Mouse (Mus musculus): ENCODE measurements around the gene Igsf8. TPM values are rescaled to one million over a fixed set of nuclear protein-coding genes. Genes with fewer than 3 reads are reported as not detected.

The Igsf8 gene
- total RNA-seq, 2 experiments from 2014 or later: 256 to 272 TPM

DNA sequence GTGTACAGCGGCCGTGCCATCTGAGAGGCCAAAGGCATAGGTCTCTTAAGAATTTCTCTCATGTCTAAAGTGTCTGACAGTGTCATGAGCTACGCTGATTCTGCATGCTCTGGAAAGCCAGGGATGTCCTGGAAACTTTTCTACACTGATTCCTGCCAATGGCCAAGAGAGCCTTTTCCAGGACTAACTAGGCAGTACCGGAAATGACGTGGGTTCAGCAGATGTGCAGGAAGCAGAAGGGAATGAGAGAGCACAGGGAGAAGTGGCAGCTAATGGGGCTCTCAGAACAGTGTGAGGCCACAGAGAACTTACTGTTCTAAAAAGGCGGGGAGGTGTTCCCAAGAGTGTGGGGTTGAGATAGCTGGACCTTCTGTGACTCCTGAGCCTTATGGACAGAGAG is 11.9 kb downstream of the Igsf8 start:
- no peak for DNase-seq

DNA sequence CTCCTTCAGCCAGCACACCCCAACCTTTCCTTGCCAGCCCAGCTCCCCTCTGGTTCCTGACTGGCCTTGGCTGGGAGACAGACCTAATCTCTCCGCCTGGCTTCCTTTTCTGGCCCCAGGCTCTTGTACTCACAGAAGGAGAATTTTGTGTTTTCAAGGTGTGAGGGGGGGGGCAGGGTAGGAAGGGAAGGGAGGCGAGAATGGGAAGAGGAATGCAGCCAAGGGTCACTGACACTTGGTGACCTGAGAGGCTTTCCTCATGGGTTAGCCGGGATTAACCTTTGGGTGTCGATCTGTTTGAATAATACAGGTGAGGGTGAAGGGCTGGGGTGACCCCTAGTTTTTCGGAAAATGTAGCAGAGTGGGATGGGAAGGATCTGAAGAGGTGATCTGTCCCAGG is 12.7 kb downstream of the Igsf8 start:
- DNase-seq: no peak

GRCm38 (mm10) chr1:172274547-172274946 is 13.1 kb downstream of the Igsf8 start:
- no peak for DNase-seq

GRCm38 (mm10) chr1:172277172-172277571 is 15.7 kb downstream of the Igsf8 start:
- no peak for DNase-seq

DNA sequence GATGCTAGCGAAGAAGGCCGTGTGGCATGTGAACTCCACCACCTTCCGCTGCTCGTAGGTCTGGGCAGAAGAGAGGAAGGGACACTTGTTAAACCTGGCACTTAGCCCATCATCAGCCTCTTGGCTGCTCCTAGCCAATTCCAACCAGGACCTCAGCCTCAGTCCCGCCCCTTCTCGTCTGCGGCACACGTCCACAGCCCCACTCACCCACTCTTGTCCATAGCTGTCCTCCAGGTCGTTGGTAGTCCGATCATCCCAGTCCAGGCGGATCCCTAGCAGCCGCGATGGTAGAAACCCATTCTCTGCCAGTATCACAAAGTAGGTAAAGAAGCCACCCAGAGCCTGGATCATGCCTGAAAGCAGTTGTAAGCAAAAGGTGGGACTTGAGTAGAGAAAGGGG is 16.9 kb downstream of the Igsf8 start:
- DNase-seq: no peak

DNA sequence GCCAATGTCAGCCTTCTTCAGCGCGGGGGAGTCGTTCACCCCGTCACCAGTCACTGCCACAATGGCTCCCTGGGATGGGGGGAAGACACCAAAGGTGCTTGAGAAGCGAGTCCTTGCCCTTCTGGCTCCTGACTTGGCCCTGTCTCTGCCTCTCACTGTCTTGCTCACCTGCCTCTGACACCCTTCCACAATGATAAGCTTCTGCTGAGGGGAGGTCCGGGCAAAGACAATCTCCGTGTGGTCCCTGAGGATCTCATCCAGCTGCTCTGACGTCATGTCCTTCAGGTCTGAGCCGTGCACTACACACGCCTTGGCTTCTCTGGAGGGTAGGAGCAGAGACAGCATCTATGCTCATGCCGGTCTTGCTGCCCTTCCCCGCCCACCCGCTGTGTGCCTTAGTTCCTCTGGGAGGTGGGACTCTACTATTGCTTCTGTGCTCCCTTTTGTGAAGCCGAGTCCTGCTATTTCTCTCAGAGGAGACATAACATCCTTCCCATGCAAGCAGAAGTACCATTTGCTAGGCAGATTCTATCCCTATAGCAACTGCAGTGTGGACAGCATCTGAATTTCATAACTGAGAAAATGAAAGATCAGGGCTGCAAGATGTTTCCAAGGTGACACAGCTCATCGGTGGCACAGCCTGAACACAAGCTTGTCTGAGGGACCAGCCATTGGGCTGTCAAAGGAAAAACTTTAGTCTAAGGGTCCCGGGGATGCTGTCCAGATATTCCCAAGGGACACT is 18.5 kb downstream of the Igsf8 start:
- DNase-seq: no peak

DNA sequence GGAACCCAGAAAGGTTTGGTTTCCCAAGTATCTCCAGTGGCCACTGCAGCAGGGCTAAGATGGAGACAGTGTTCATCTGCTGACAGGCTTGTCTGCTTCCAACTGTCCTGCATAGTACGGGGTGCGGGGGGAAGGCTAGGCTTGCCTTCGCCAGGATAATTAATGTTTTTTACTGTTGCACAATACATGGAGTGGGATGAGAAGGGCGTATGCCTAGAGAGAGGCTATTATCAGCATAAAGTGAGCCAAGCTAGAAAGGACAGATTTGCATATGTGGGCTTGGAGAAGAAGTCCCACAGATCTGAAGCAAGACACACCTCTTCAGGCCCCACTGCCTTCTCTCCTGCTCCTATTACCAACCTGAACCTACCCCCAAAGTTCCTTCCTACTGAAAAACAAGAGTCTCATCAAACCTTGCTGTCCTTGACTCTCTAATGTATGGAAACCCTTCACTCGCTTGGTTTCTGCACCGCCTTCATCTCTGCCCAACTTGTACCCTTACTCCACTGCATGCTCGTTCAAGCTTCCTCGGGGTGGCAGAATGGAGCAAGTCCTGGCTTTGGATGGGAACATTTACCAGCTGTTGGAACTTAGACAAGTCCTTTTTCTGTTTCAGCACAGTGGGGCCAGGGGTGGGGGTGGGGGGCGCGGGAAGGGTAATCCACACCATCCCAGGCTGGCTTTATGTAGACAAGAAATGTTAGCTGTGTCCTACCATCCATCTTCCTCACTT is 20.2 kb downstream of the Igsf8 start:
- DNase-seq: no peak

GRCm38 (mm10) chr1:172283073-172283472 is 21.6 kb downstream of the Igsf8 start:
- no peak for DNase-seq

- no peak for DNase-seq
These were observed 22.8 kb downstream of the Igsf8 start for GRCm38 (mm10) chr1:172284221-172284620.

DNA sequence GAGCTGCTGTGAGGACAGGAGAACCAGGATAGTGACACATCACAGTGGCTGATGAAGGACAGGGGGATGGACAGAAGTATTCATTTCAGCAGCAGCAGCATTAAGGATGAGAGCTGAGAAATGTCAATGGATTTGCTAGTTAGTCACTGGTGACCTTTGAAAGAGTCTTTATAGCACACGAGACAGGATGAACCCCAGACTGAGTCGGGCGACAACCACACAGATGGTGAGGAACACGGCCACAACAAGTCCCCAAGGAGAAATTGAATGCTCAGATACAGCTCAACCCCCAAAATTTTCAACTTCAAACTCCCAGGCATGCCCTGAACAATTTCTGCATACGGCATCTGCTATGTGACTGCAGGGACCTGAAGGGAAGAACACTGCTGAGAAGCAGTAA is 25.3 kb downstream of the Igsf8 start:
- DNase-seq: no peak

- no peak for DNase-seq
These were observed 27.6 kb downstream of the Igsf8 start for GRCm38 (mm10) chr1:172288900-172289616.

GRCm38 (mm10) chr1:172289617-172289946 is 28.1 kb downstream of the Igsf8 start:
- DNase-seq: no peak

DNA sequence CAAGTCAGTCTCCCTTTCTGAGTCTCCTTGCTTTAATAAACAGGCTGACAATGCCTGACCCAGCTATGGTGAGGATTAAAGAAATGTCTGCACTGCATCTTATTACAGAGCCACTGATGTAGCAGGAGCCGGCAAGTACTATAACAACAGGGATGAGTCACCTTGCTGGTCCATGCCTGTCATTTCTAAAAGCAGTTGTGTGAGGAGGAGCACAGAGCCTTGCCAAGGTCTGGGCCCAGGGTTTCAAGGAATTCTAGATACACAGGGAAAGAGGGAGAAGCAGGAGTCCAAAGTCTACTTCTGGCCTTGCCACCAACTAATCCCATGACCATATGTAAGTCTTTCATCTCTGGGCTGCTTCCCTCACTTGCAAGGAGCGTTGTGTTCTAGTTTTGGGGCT is 31.4 kb downstream of the Igsf8 start:
- no peak for DNase-seq

DNA sequence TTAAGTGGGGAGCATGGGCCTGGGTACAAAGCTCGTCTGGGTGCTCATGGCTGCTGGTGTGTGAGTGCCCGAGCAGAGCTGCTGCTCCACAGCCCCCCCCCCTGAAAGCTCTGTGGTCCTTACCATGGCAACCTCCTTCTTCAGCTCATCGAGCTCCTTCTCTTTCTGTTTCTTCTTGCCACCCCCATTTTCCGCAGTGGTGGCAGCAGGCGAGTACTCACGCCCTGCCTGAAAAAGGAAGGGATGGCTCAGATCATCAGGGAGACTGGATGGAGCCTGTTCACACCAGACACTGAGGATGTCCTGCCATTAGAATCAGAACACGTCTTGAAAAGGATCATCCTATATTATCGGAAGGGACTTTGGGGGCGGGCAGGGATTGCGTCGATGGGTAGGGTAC is 32.0 kb downstream of the Igsf8 start:
- DNase-seq: no peak

GRCm38 (mm10) chr1:172295751-172296197 is 34.3 kb downstream of the Igsf8 start:
- peak in 1 of 2 experiments; percentile 71 for DNase-seq

DNA sequence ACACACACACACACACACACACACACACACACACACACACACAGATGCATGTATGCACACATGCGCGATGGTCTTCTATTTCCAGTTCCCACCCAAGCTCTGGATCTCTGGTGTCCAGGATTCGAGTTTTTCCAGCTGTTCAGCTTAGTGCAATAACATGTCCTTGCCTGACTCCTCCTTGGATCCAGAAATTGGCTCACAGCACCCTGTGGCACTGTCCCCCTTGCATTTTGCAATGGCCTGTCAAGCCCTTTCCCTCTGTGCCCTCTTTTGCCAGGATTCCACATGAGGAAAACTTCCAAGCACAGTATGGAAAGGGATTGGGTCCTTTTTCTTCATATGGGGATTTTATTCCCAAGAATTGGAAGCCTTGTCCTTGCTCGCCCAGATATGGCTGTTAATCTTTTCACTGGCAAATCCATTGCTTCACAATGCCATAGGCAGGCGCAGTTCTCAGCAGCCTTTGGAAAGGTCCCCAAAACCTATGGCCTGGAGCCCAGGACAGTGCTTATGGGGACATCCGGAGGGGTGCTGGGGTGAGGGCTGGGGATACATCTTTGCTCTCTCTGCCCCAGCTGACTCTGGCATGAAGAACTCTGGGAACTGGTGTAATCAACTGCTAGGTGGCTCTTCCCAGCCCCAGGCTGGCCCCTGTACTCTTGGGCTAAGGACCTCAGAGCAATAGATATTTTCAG is 35.5 kb downstream of the Igsf8 start:
- DNase-seq: no peak

DNA sequence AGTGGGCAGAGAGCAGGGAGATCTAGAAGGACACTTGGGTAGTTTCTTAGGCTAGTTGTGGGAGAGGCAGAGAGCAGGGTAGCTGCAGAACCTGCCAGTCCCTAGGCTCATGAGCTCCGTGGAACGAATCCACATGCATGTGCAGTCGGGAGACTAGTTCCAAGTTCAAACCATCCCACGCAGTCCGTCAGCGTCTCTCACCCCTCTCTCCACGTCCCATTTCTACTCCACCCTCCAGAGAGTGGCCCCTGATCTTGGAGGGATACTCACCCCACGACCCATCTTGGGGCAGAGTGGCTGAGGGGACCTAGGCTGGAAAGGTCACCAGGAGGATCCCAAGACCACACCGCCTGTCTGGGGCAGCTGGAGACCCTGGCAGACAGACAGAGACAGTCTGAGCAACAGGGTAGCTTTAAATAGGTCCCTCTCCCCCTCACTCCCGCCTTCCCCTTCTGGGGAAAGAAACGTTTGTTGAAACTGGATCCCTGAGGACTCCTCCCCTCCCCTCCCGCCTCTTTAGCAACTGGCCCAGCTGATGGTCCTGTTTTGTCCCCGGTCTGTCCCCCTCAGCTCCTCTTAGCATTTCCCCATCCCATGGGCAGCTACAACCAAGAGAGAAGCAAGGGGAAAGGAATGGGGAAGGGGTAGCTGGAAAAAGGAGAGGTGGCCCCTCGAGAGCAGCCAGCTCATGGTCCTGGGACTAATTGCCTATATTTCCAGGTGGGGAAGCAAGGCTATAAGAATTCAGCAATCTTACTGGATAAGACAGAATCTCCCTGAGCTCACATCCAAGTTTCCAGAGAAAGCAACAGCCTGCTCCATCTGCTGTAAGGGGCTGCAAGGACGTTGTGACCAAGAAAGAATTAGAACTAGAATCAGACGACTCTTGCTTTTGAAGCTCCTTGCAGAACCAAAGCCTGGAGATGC is 36.4 kb downstream of the Igsf8 start, which contains the start of gene Atp1a2:
Gene Atp1a2 (minus strand): TSS at position 454 of the 927 bp plus-strand sequence.
- no peak for DNase-seq

DNA sequence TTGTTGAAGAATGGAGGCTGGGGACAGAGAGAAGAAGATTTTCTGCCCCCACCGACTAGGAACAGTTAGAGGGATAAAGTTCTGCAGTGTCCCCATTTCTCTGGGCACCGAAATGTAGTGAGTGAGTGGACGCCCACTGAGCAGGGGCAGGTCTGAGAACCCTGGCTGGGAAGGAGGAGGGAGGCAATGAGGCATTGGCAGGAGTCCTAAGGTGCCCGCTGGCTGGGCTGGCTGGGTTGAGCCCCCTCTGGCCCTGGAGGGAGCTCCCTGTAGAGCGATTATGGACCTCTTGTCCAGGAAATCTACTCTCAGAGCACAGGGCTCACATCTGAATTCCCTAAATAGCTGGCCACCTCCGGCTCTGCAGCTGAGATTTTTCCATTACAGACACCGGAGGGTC is 38.1 kb downstream of the Igsf8 start:
- DNase-seq: peak in 1 of 2 experiments; percentile 58

DNA sequence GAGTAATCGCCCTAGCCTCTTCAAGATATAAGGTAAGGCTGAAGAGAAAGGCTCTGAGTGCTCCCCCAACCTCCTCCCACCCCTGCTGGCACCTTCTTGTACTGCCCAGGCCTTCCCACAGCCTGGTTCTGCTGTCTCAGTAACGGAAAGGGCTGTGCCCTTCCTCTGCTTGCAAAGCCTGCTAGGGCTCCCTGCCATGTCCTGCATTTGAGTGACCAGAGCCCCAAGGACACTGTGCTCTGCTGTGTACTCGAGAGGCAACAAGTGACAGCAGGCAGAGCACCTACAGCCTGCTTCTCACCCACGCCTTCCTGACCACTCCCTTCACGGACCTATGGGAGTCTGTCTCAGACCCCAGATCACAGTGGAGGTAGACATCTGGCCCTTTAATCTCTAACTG is 38.8 kb downstream of the Igsf8 start:
- no peak for DNase-seq

GRCm38 (mm10) chr1:172301180-172301579 is 39.7 kb downstream of the Igsf8 start:
- DNase-seq: no peak

GRCm38 (mm10) chr1:172302311-172302710 is 40.9 kb downstream of the Igsf8 start:
- no peak for DNase-seq

GRCm38 (mm10) chr1:172302851-172303250 is 41.4 kb downstream of the Igsf8 start:
- no peak for DNase-seq
